Mouse (Mus musculus) fibroblast of lung, adult 2 months (primary cell): Measurements from ENCODE around the gene Jak1.

Experiments
- DNase-seq: peaks from one replicate; pipeline ENCODE4 v3.0.0-alpha.2; 2011; ENCODE audit warnings: low read depth

The Jak1 gene

DNA sequence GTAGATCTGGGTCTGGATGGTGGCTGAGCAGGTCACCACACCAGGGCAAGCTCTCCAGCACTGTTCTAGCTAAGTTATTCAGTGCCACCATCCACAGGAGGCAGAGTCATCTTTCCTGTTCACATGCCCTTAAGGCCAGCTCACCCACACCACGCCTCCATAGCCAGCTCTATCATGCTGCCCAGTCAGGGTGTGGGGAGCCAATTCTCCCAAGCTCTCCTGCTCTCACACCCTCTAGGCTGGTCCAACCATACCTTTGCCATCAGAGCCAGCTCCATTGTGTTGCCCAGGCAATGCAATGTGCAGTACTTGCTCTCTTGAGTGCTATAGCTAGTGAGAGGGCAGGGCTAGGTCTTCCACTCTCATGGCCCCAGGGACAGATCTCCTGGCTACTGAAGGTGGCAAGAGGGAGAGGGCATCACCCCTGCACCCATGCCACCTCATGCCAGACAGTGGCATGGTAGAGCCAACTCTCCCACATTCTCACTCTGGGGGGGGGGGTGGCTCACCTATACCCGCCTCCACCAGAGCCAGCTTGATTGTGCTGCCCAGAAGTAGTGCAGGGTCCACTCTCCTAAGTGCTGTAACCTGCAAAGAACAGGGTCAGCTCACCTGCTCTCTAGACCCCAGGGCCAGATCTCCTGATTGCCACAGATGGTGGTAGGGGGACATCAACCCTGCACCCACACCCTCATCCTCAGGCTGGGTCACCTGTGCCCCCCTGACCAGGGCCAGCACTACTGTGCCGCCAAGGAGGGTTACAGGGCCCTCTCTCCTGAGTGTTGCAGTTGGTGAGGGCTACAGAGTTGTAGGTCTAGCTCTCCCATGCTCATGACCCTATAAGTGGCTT is 25.5 kb downstream of the Jak1 start:
- no peak for DNase-seq

DNA sequence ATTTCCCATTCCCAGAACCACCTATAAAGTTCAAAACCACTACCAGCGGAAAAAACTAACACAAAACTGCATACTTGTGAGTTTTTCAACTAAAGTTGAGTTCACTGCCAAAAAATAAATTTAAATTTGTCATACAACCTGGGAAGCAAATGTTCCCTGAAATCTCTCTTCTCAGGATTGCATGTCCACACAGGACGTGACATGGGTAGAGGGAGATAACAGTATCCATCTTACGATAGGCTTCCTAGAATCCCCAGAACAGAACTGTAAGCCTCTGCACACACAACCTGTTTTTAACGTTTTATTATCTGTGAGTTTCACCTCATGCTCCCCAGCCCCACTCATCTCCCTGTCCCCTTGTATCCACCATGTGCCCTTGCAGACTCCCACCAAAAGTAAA is 26.5 kb downstream of the Jak1 start:
- no peak for DNase-seq

DNA sequence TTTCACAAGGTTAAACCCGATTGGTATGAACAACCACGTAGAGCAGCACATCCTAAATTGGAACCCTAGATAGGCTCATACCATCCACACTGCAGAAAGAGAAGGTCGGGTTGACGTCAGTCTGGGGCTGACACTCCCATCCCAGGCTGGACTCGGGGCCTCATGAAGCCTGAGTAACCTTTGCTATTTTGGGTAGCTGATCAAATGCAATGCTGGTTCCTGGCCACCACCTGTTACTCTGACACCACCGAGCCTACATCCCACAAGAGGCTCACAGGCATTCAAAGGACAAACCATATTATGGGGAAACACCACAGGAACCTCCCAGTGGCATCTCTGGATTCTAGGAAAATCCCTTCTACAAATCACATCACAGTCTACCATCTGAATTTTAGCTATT is 28.3 kb downstream of the Jak1 start:
- DNase-seq: no peak

DNA sequence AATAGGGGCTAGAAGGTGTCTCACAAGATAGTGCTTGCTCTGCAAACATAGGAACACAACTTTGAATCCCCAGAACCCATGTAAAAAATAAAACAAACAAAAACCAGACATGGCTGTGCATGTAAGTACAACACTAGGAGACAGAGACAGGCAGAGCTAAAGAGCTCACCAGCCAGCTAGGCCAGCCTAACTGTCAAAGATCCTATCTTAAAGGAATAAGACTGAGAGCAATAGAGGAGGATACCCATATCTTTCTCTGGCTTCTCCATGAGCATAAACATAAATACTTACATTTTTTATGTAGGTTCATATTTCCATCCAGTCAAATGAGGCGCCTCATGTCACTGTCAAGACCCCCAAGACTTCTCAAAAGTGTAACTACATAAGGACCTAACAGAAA is 29.1 kb downstream of the Jak1 start:
- DNase-seq: no peak

DNA sequence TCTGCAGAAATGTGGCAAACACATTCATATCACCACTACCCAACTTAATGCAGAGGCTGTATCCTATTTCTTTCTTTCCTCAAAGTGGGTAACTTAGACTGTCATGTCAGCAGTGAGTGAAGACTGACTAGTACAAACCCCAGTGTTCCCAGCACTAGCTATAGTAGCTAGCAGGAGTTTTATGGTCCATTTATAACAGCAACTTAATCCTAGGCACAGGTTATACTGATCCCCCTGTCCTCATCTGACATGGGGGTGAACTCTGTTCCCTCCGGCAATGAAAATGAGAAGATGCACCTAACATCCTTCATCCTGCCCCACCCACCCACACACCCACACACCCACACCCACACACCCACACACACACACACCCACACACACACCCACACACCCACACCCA is 30.3 kb downstream of the Jak1 start:
- DNase-seq: no peak

DNA sequence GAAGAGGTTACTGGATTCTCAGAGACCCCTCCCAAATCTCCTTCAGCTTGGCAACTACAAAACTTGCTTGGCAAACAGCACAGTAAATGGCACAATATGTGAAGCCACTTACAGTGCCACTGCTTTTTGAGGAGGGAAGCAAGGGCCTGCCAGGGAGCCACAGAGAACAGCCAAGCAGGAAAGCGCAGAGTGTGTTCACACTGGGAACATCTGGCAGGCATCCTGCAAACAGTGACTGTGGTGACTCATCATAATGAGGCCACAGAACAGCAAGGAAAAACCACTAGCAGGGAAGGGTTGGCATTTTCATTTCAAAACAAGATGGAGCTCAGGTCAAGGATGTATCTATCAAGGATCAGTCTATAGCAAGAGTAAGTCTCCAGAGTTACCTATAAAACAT is 30.8 kb downstream of the Jak1 start:
- DNase-seq: peak; percentile 82

DNA sequence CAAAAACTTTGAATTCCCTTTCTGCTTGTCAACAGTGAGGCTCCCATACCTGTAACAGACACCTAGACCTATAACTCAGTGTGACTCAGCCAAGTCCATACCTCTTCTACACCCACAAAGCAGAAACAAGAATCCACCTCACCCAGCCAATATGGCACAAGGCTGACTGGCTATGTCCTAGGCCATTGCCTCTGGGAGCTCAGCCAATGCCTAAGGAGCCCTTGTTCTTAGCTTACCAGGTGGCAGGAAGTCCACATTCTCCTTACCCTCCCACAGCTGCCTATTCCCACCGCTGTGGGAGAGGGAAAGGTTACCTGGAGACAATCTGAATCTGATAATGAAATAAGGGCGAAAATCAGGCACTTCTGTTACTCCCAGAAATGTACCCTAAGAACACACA is 34.5 kb downstream of the Jak1 start:
- DNase-seq: no peak

DNA sequence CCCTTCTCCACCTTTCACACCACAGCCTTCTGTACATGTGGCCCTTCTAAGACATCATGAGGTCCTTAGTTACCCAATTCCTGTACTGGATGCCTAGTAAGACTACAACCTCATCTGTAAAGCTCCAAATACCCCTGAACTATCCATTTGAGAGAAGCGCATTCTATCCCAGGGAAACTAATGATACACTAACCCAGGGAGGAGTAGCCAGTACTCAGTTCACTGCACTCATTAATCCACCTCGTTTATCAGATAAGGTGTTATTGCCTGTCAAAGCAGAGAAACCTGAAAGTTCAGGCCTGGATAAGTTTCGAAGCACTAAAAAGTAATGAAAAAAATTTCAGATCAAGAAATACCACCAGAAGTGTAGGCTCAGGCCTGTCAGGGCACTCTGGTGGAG is 37.7 kb downstream of the Jak1 start:
- DNase-seq: no peak

DNA sequence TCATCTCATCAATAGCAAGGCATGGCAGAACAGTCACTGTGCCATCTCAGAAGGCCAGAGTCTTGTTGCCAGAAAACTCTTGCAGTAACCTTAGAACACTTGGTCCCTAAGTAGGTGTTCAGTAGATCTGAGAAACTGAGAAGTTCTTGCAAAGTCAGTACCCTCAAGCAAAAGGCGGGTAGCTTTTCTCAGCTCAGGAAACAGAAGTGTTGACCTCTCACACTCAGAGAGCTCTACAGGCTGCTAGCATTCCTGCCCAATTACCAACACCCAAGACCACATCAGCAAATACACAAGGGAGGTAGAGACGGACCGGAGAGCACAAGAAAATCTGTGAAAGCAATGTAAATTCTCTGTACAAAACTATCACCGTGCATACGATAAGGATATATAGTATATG is 39.1 kb downstream of the Jak1 start:
- no peak for DNase-seq

DNA sequence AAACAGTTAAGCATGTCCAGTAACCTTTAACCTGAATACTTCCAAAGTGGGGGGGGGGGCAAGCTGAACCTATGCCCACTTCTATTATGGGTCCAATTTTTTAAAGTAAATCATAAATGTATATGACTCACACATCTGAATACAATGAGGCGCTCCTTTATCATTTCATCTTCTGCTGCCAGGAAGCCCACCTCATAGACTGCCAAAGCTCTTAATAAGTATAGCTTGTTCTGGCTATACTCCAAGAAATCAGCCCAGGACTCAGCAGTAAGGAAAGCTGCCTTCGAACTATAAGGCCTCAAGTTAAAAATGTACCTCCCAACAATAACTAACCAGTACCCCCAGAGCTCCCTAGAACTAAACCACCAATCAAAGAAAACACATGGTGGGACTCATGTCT is 44.1 kb downstream of the Jak1 start:
- DNase-seq: no peak

DNA sequence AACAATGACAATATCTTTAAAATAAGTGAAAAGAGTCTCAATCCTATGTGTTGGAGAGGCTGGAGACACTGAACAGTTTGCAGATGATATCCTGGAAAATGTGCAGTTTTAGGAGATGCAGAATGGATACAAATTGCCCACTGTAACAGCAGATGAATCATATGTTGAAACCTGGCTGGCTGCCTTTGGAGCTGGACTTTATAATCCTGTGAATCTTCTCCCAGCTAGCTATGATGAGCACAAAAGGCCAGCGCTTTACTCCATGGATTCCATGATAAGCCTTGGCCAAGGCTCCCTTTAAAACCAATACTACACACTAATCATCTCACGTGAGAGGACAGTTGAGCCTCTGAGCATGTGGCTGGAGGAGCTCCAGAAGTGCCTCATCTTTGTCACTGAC is 45.2 kb downstream of the Jak1 start:
- DNase-seq: no peak

DNA sequence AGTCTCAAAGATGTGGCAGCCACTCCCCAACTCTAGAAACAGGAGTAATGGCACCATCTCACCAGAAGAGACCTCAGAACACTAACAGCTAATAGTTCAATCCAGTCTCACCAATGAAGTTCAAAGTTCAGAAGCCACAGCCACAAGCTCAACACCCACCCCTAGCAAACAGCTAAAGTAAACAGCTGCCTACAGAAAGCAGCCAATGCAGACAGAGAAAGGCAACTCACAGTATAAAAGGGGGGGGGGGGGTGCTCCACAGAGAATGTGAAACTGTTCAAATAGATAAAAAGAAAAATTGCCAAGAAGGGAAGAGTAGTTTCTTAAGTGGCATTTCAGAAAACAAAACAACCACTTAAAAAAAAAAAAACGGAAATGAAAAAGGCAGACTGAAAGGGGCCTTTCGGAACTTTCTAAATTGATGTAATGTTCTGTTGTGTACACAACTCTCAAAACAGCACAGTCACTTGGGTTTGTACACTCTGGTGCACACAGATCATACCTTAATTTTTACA is 48.0 kb downstream of the Jak1 start:
- DNase-seq: no peak

DNA sequence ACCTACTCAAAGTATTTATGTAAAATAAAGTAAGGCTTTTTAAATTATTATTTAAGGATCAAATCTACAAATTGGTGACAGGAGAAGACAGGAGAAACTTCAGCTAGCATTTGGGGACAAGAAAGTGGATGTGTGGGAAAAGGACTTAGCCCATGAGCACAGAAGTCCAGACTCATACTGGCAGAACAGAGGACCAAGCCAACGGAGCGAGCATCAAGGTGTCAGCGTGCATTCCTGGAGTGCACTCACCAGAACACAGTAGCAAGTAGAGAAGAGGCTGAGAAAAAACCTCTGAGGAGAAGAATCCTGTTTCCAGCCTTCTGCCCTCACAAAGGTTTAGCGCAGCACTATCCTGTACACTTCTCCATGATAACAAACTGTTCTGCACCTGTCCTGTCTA is 48.8 kb downstream of the Jak1 start:
- DNase-seq: no peak

DNA sequence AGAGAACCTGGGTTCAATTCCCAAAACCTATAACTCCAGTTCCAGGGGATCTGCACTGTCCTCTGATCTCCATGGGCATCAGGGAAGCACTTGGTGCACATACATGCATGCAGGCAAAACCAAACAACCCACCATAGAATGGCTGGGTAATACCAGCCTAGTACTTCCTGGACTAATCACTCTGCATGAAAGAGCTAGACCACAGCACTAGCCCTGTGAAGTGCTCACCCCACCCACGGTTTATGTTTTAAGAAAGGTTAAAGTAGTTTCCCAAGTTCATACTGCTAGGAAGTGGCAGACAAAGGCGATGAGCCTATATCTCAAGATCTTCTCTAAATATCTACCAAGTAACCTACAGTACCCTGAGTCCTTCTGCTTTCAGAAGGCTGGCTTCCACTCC is 51.6 kb downstream of the Jak1 start:
- DNase-seq: no peak

DNA sequence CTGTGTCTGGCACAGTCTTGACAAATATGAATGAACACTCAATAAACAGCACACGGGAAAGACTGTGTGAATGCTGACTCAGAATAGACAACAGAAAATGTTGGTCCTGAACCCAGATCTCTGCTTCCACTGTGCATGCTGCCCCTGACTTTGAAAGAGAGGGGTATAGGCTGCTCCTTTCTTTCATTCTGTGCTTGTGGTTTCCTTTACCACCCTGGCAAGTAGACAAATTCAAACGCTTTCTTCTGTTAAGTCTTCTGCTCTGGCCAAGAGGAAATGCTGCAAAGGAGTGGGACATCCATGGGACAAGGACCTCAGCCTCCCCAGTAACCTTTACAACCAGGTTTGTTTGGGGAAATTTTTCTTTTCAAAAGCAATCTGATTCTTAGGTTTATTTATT is 57.6 kb downstream of the Jak1 start:
- DNase-seq: no peak

DNA sequence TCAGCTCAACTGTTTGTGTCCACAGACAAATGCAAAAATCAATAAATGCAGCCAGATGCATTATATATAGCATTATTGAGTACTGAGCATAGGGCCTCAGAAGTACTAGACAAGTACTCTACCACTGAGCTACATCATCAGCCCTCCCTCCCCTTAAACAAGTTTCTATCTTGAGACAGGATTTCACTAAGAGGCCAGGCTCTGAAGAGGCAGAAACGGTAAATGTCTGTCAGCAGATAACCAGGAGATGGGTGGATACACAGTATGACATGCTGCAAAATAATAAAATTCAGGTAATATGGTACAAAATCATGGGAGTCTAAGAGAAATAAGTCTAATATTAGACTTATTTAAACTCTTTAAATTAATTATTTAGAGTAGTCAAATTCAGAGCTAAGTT is 61.6 kb downstream of the Jak1 start:
- no peak for DNase-seq

DNA sequence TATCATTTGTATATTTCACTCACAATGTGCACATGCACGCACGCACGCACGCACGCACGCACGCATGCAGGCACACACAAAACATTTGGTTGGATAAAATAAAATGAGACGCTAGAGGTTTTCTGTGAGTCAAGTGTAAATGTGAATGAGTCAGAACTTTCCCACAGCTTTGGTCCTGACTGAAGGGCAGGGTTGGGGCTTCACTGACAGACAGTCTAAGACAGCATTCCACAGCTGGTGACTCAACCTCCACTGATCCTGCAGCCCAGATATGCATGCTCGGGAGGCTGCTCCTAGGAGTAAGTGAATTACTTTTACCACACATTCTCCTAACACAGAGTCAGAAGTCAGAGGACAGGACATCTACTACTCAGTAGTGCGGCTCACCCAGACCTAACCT is 62.5 kb downstream of the Jak1 start:
- peak; percentile 86 for DNase-seq

DNA sequence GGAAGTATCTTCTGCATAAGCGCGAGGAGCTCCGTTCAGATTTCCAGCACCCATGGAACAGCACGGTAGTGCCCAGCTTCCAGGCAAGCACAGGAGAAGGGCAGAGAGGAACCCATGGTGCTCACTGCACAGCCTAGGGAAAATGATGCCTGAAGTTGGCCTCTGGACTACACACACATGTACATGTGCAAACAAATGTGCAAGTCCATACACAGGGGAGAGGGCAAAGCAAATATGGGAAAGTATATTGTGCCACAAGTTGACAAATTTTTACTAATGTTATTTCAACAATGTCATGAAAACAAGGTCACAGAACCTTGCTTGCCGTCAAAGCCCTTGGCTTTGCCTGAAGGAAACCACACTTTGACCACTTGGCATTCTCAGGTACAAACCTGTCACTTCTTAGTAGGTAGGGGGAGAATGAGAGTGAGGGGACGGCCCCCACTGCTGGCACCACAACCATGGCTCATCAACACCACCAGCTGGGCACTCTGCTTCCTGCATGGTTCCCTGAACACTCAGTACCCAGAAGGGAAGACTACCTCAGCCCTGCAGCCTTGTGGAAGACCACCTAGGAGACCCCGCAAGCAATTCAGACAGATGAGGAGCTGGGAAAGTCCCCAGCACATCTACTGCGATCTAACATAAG is 65.5 kb downstream of the Jak1 start:
- DNase-seq: no peak

DNA sequence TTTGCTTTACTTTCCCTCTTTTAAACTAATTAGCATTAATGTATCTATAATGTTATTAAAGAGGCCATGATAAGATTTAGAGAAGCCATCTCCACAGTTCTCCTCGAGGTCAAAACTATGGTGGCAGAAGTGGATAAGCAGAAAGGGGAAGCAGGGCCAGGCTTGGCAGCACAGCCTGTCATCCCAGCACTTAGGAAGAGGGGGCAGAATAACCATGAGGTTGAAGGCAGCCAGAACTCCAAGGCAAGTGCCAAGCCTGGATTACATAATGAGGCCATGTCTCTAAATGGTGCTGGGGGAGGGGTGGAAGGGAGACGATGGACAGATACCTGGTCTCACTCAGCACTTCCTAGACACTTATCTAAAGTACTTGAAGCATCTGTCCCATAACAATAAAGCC is 66.7 kb downstream of the Jak1 start:
- no peak for DNase-seq

DNA sequence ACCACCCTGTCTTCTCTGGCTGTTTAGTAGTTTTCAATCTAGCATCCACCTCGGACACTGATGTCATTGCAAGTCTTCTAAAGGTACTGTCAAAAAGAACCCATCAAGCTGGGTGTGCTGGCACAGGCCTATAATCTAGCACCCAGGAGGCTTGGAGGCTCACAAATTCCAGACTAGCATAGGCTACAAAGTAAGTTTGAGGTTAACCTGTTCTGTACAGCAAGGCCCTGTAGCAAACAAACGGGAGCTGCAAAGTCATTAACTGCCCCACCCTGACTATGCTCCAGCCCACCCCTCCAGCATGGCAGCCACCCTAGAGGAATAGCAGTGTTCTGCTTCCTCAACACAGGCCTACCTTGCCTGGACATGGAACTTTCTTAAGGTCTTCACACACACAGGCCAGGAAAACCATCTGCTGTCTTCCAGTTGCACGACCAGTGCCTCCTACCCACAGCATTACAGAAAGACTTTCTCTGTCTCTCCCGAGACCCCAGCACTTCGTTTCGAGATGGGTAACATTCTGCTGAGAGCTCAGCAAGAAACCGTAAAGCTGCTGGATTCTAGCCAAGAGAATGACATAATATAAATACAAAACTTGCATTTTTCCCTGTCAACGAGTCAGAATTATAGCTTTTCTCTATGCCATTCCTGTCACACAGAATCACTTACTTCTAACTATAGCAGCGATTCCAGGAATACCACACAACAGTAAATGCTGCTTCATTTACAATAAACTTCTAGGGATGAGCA is 67.5 kb downstream of the Jak1 start:
- DNase-seq: no peak

DNA sequence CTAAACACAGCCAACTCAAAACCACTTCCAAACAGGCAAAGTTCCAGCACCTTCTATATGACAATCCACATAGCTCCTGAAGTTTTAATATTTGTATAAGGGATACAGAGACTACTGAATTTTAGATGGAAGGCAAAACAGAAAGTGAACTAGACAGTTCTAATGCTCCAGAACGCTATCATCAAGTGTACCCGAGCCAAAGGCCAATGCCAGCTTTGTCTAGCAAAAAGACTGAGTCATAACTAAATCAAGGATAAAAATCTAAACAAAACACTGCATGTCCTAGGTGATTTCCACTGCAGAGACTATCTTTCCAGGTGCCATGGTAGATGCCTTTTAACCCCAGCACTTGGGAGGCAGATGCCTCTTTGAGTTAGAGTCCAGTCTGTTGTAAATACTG is 68.7 kb downstream of the Jak1 start:
- DNase-seq: no peak

DNA sequence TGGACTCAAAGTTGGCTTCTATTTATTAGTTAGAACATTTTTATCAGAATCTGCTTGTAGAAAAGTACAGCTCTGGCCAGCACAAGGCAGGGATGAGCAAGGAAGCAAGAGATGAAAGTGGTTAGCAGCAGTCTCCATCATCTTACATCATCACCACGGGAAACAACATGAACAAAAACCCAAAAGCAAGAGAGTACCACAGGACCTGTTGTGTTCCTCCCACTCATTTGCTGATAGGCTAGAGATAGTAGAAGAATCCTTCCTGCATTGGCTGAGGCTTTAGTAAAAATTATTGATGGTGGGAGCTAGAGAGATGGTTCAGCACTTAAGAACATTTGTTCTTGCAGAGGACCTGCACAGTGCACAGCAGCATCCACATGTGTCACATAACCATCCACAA is 70.9 kb downstream of the Jak1 start:
- DNase-seq: no peak
